Mouse (Mus musculus): Measurements from ENCODE around the gene Phf21a.
A peak's percentile ranks its signal among the peaks of the same experiment; 100 is the strongest.

The Phf21a gene

GRCm38 (mm10) chr2:92092817-92093216, at the start of gene Phf21a:
Phf21a (plus strand) TSS chr2:92093117.
- no peak for DNase-seq (ENCODE audit: low read depth)

DNA sequence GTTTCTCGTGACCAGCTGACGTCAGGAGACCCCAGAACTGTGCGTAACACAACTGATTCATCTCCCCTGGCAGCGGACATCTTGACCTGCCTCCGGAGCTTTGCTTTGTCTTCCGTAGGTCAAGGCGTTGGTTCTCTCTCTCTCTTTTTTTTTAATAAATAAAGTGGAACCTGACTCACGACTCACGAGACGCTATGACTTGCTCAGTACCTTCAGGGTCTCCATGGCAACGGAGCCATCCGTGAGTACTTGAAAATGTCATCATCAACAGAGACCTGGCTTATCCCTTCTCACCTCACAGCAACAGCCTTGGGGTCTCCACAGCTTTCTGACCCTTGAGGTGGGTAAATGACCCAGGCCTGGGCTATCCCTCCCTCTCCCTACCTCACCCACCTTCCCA, 49.6 kb upstream of the Phf21a start:
- no peak for DNase-seq (ENCODE audit: low read depth)

DNA sequence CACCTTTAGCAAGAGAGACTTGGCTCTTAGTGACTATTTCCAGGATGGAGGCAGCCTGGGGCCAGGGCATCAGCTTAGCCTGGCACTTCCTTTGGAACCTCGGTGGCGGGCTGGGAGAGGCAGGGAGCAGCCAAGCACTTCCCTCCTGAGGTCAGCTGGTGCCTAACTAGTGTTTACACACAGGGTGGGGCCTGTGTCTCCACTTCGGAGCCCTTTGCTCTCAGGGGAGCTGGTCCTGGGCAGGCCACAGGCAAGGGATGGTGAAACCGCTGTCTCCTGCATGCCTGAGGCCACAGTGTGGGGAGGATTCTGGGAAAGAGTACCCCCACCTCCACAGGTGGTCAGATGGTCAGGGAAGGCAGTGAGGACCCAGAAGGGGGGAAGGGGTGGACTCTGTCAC, 45.3 kb upstream of the Phf21a start:
- no peak for DNase-seq (ENCODE audit: low read depth)

DNA sequence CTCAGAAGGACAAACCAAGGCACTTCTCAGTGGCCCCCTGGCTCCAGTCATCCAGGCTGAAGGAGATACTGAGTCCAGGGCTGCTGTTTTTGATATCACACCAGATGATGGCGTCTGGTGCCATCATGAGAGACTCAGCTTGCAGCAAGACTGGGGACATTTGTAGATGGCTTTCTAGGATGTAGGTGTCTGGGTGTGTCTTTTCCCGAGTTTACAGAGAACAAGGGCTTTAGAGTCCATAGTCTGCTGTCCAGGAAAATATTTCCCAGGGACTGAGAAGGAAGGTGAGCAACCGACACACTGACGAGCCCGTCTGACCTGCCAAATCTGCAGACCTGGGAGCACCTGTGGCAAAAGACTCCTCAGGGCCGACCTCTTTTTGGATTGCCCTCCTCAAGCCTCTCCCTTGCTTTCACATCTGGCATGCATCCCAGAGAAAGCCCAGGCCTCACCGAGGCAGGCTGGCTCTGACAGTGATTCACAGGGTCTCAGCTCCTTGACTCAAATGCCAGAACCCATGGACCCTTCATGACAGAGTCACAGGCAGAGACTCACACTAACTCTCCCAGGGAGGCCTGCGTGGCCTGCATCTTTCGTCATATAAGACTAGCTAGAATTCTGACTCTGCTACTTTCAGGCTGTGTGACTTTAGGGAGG, 44.8 kb upstream of the Phf21a start:
- no peak for DNase-seq (ENCODE audit: low read depth)

GRCm38 (mm10) chr2:92052188-92052587, 40.7 kb upstream of the Phf21a start:
- no peak for DNase-seq (ENCODE audit: low read depth)

- no peak for DNase-seq (ENCODE audit: low read depth)
These were observed 40.2 kb upstream of the Phf21a start for GRCm38 (mm10) chr2:92052754-92053153.

GRCm38 (mm10) chr2:92055101-92055813, 37.7 kb upstream of the Phf21a start:
- DNase-seq (ENCODE audit: low read depth) = peak; percentile 89

GRCm38 (mm10) chr2:92055831-92056236, 37.1 kb upstream of the Phf21a start:
- DNase-seq (ENCODE audit: low read depth) = peak; percentile 75

- DNase-seq (ENCODE audit: low read depth) = peak; percentile 6
These were observed 36.2 kb upstream of the Phf21a start for GRCm38 (mm10) chr2:92056760-92057159.

DNA sequence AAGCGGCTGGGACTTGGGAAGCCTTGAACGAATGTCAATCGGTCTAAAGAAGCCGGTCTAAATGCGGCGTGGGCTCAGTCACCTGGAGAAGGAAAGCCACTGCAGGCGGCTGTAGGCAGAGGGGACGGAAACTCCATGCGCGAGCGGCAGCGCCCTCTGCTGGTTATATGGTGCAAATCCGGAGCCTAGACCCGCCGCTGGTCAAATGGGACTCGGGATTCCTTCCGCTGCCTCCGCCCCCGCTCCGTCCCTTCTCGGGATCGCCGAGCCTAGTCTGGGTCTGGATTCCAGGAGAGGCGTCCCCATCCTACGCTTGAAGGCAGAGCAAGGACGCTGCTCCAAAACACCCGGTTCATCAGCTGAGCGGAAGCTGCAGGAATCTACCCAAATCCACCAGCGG, 34.4 kb upstream of the Phf21a start:
- peak; percentile 89 for DNase-seq (ENCODE audit: low read depth)

GRCm38 (mm10) chr2:92058936-92059335, 34.0 kb upstream of the Phf21a start:
- no peak for DNase-seq (ENCODE audit: low read depth)

DNA sequence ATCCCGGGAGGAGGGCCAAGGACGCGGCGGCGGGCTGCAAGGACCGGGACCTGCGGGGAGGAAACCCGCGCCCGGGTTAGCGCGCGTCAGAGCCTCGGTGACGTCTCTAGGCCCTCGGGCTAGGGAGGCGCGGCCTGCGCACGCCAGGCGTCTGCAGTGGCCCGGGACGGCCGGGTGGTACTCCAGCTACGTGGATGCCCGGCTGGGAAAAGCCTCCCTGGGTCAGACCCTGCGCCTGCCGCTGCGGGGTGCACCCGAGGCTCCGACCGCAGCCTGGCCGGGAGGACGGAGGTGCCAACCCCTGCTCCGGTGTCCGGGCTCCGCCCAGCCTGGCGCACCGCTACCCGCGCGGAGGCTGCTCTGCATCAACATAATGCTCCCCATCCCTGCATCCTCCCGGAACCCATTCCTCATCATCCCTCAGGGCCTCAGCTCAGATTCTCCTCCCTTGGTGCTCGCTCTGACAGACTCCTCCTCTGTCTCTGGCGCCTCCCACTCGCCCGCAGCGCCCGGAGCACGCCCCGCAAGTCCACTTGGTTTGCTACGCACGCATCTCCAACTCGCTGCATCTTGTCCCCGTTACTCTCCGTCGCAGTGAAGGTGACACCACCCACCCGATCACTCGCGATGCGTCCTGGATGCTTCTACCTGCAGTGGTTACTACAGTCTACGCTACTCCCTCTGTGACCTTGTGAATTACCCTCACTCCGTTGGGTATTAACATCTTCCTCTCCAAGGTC, 33.3 kb upstream of the Phf21a start:
- DNase-seq (ENCODE audit: low read depth) = peak; percentile 78

DNA sequence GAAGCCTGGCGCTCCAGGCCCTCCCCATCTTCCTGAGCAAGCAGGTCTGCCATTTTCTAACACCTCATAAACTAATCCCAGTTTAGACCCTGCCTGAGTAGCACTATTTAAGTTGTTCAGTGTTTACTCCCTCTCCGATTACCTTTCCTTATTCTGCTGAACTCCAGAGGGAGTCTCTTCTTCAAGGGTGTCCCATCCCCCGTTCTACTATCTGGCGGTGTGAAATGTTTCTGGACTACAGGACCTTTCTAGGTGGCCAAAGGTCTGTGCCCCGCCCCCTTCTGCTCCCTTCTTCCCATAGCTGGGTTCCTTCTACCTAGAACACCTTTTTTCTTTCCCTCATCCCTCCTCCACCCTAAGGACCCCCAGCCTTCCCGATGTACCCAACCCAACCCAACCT, 32.6 kb upstream of the Phf21a start:
- no peak for DNase-seq (ENCODE audit: low read depth)

DNA sequence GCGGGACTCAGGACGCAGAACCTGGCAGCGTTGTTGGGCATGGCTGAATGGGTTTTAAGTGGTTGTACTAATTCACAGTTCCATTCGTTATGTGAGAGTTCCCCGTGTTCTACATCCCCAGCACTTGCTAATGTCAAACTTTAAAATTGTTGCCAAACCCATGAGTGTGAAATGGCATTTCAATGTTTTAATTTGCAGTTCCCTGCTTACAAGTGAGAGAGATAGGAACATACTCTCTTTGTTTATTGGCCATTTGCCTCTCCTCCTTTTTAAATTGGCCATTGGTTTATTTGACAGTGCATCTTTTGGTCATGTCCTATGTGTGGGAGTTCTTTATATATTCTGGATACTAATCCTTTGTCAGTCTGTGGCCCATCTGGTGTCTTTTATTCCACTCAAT, 31.6 kb upstream of the Phf21a start:
- DNase-seq (ENCODE audit: low read depth) = no peak

GRCm38 (mm10) chr2:92063106-92063505, 29.8 kb upstream of the Phf21a start:
- DNase-seq (ENCODE audit: low read depth) = no peak

DNA sequence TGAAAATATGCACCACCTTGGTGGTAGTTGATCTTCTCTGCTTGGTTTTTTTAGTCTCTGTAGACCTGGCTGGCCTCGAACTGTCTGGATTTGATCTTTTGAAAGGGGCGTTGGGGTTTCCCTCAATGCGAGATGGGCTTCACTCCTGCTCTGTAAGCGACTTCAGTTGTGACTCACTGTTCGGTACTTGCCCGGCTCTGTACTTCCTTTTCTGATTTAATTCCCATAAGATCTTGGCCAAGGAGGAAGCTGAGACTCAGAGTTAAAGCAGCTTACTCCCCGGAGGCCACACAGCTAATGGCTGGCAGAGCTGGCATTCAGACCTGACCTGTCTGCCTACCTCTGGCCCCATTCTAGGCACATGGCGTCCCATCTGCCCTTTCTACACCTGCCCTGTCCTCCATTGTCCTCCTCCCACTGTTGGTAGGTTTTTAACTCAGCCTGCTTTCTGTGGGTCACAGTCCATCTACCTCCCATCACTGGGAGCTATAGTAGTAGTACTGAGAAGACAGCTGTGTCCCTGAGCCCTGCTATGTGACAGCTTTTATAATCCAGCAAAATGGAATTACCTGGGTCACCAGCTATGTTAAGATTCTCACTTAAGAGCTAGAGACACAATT, 27.5 kb upstream of the Phf21a start:
- no peak for DNase-seq (ENCODE audit: low read depth)

GRCm38 (mm10) chr2:92065938-92066337, 27.0 kb upstream of the Phf21a start:
- no peak for DNase-seq (ENCODE audit: low read depth)

DNA sequence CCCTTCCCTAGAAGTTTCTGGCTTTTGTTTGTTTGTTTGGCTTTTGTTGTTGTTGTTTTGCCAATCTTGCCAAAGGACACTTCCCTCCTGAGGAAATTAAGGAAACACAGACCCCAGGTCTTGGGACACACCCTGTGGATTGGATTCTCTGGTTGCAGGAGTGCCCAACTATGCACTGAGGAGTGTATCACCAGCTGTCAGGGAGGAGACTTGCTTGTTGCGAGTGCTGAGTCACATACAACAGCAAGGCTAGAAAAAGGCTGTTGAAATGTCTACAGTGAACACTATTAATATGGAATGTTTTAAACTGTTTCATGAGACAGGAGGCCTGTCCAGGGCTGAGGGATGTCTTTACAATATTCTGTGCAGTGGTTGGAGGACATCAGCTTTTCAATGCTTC, 26.0 kb upstream of the Phf21a start:
- DNase-seq (ENCODE audit: low read depth) = no peak

DNA sequence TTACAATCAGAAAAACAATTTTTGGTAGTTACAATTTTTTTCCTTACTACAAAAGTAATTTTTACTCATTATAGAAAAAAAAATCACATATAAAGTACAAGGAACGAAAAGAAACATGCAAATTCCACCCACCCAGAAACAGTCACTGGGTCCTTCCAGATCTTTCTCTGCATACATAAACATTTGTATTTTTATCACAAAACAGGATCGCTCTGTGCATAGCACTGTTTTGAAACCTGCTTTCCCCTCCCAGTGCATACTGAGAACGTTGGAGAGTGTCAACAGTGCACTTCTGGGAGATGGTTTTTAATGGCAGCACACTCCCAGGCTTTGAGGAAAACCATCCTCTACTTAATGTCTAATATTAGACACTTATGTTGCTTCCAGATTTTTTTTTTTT, 25.3 kb upstream of the Phf21a start:
- DNase-seq (ENCODE audit: low read depth) = no peak

GRCm38 (mm10) chr2:92069630-92070029, 23.3 kb upstream of the Phf21a start:
- no peak for DNase-seq (ENCODE audit: low read depth)

- DNase-seq (ENCODE audit: low read depth) = no peak
These were observed 21.8 kb upstream of the Phf21a start for GRCm38 (mm10) chr2:92071143-92071542.

DNA sequence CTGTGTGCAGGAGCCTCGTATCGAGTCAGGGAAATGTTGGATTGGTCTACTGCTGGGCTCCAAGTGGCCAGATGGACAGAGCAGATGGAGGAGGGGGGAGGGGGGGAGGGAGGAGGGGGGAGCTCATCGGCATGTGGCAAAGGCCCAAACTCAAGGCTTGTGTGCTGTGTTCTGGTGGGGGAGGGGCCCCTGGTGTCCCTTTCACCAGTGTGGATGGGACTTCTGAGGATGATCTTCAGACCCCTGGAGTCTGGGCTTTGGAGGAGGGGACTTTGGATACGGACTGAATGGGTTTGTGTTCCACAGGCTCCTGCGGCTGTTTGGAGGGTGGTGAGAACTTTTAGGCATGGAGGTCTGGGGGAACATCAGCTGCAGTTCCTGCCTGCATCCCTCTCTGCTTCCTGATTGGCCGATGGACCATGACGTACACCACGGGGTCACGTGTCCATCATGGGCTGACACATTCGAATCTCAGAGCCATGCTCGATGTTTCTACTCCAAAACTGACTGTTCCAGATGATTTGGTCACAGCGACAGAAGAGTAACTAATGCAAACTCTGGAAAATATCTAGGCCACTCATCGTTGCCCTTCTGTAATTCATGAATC, 16.7 kb upstream of the Phf21a start:
- DNase-seq (ENCODE audit: low read depth) = no peak
